Comparison of ENCODE assay signal across 11 mouse cellular contexts in the genomic region with DNA sequence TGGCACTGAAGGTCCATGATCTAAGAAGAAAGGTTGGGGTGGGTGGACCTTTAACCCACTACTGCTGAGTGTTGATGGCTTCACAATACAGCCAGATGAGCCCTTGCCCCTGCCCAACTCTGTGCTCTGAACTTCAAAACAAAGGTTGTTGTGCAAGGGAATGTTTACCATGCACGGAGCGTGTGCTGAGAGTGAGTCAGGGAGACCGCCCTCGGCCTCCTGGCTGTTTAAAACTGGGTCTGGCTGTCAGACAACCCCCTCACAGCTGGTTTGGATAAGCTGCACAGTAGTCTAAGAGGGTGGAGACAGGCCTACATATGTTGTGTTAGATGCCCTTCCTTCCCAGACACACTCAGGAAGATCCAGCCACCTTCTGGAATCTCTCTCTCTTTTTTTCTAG. TPM values are rescaled to one million over a fixed set of nuclear protein-coding genes. Genes with fewer than 3 reads are reported as not detected.
DNase-seq lines count a peak whose midpoint lies in the region; ATAC-seq and TF ChIP-seq lines count a peak whose summit lies in the region.
"Had no signal": no experiment of that assay in that cellular context is flagged by ENCODE, and none has a peak within 500 bp of the region (broad histone marks: within the 10 kb centered on the region; RNA-seq: fewer than 3 reads in every experiment).

No protein-coding gene starts in this region.

- no peak for TF ChIP-seq CTCF in lung, embryonic 14.5 days (IDR thresholded peaks at IDR 0.05; ENCODE audit: low read depth)
- TF ChIP-seq CTCF in liver, embryonic 14.5 days (IDR thresholded peaks at IDR 0.05; ENCODE audit: low read depth), result no peak

- peaks cover 27% of the 10 kb centered on the region; the same call in 1 of the 2 replicates for H3K36me3 ChIP-seq in lung, embryonic 14.5 days (ENCODE audit: insufficient read depth)
- no peaks in the 10 kb centered on the region for H3K36me3 ChIP-seq in liver, embryonic 14.5 days (replicated peaks; ENCODE audit: control insufficient read depth, insufficient read depth, low read depth)
- H3K36me3 ChIP-seq: midbrain, embryonic 12.5 days had no signal

- no peak overlapping the region for H3K27ac ChIP-seq in lung, embryonic 14.5 days (ENCODE audit: low read depth)
- no peak overlapping the region for H3K27ac ChIP-seq in liver, embryonic 14.5 days
- H3K27ac ChIP-seq: midbrain, embryonic 12.5 days had no signal

- no peak overlapping the region for H3K4me3 ChIP-seq in lung, embryonic 14.5 days (ENCODE audit: low read depth, low read length)
- H3K4me3 ChIP-seq in liver, embryonic 14.5 days (ENCODE audit: insufficient read depth in 1 of 2, low read depth in 2 of 2, low read length in 2 of 2), result no peak overlapping the region
- H3K4me3 ChIP-seq: midbrain, embryonic 12.5 days had no signal

- peak; percentile 90 for ATAC-seq in lung, embryonic 14.5 days (ENCODE audit: insufficient read depth)
- peak; percentile 26; the same call in 1 of the 2 replicates for ATAC-seq in liver, embryonic 14.5 days (ENCODE audit: insufficient read depth)

- H3K9ac ChIP-seq in lung, embryonic 14.5 days, result no peak overlapping the region
- H3K9ac ChIP-seq in liver, embryonic 14.5 days (replicated peaks), result no peak overlapping the region
- H3K9ac ChIP-seq: midbrain, embryonic 12.5 days had no signal

- peaks cover 3% of the 10 kb centered on the region for H3K4me1 ChIP-seq in lung, embryonic 14.5 days (ENCODE audit: insufficient read depth)
- peaks cover 0 to 2% of the 10 kb centered on the region in 2 experiments; a peak in 1 of 4 replicates for H3K4me1 ChIP-seq in liver, embryonic 14.5 days (replicated peaks; ENCODE audit: control insufficient read depth in 2 of 2, insufficient read depth in 2 of 2, low read length in 1 of 2)

- H3K9me3 ChIP-seq in lung, embryonic 14.5 days (ENCODE audit: low read depth, low read length), result no peaks in the 10 kb centered on the region
- no peaks in the 10 kb centered on the region for H3K9me3 ChIP-seq in liver, embryonic 14.5 days (ENCODE audit: control insufficient read depth, low read length)
- H3K9me3 ChIP-seq: midbrain, embryonic 12.5 days had no signal

- no peak overlapping the region for H3K4me2 ChIP-seq in lung, embryonic 14.5 days
- H3K4me2 ChIP-seq in liver, embryonic 14.5 days (ENCODE audit: low read depth), result no peak overlapping the region
- H3K4me2 ChIP-seq: midbrain, embryonic 12.5 days had no signal

- no peak for TF ChIP-seq EP300 in liver, embryonic 14.5 days (IDR thresholded peaks at IDR 0.05; ENCODE audit: low read depth)

- H3K27me3 ChIP-seq in lung, embryonic 14.5 days (ENCODE audit: insufficient read depth, low read length), result no peaks in the 10 kb centered on the region
- no peaks in the 10 kb centered on the region for H3K27me3 ChIP-seq in liver, embryonic 14.5 days (ENCODE audit: control insufficient read depth, insufficient read depth, low read length)
- H3K27me3 ChIP-seq: midbrain, embryonic 12.5 days had no signal

- DNase-seq in lung, embryonic 14.5 days, result peak; percentile 80
- no peak for DNase-seq in lung, postnatal 36 days
- DNase-seq in embryo, embryonic 9.5 days (ENCODE audit: extremely low spot score), result peak; percentile 12
- peak; percentile 56 to 62 for DNase-seq in frontal cortex, postnatal 36 days (ENCODE audit: low spot score in 2 of 2)
- no peak for DNase-seq in liver, embryonic 14.5 days (ENCODE audit: low read depth in 3 of 3, low spot score in 3 of 3)
- no peak for DNase-seq in cerebellum, adult 18-20 months
- no peak for DNase-seq in adrenal gland, adult (ENCODE audit: inconsistent age in 2 of 2, low spot score in 1 of 2)
- no peak for DNase-seq in cerebellum, adult 11 months
- DNase-seq: cerebellum, adult 9-11 months; gastrocnemius, postnatal 25 days had no signal

- 24% methylated on average over 4 of the region's 4 CpGs for WGBS in lung, embryonic 14.5 days
- WGBS in liver, embryonic 14.5 days (ENCODE audit: insufficient replicate concordance), result 71% methylated on average over 4 of the region's 4 CpGs

RNA-seq across cellular contexts. Expression of gene Naa20, which starts 51.1 kb away (rescaled TPM):
- 176 and 188 TPM in 2 replicates for polyA plus RNA-seq in lung, embryonic 14.5 days (2014; fragmentation: Nextera tagmentation; extraction: Ambion mirVana)
- polyA plus RNA-seq in liver, embryonic 14.5 days (2012; rRNA removed), result 17.2 and 29.9 TPM in 2 replicates
- 70.2 and 73.7 TPM in 2 replicates for polyA plus RNA-seq in liver, embryonic 14.5 days (2014; fragmentation: Nextera tagmentation; extraction: Ambion mirVana)

Comparison
In these comparisons a context has a peak if more than half of its experiments do, and no peak if none do; other contexts are left out.
1. DNase-seq: peak in lung, embryonic 14.5 days (single experiment), embryo, embryonic 9.5 days (single experiment) and frontal cortex, postnatal 36 days (2 of 2); none in lung, postnatal 36 days (single experiment), liver, embryonic 14.5 days (0 of 3), cerebellum, adult 18-20 months (0 of 2), adrenal gland, adult (0 of 2) and cerebellum, adult 11 months (single experiment).